Mouse (Mus musculus) liver, postnatal 0 days (tissue): ENCODE measurements around the gene Gm3667. TPM values are rescaled to one million over a fixed set of nuclear protein-coding genes. Genes with fewer than 3 reads are reported as not detected.
A peak's percentile ranks its signal among the peaks of the same experiment; 100 is the strongest.
"Not testable (repeated sequence)": the region's sequence is repeated elsewhere in the genome, so short reads cannot be mapped to it uniquely, and the experiment has no call there.

Experiments used
- ATAC-seq: fragments of 200-750 bp; cut with Nextera tagmentation; 2 replicates; pipeline ENCODE4 v1.8.0; 2017; ENCODE audit warnings: mild to moderate bottlenecking, moderate library complexity
- DNase-seq: peaks from one replicate; pipeline ENCODE4 v3.0.0-alpha.2; 2016
- H3K27ac ChIP-seq: fragments of 300-500 bp; sonication (generic); 2 replicates; pipeline ENCODE4 v1.5.1; 2014; ENCODE audit warnings: antibody characterized with exemption, moderate library complexity, mild to moderate bottlenecking, low read depth
- H3K27me3 ChIP-seq: fragments of 300-500 bp; sonication (generic); 2 replicates; pipeline ENCODE4 v1.6.1; 2014; ENCODE audit warnings: low read length, control low read depth, mixed read lengths; ENCODE audit not compliant: insufficient read depth
- H3K36me3 ChIP-seq: fragments of 300-500 bp; sonication (generic); replicated peaks from 2 replicates; pipeline ENCODE4 v1.6.1; 2014; ENCODE audit warnings: mild to moderate bottlenecking, control low read depth, low read length, moderate library complexity, mixed read lengths; ENCODE audit not compliant: insufficient read depth
- H3K4me1 ChIP-seq: fragments of 300-500 bp; sonication (generic); 2 replicates; pipeline ENCODE4 v1.6.1; 2014; ENCODE audit warnings: antibody characterized with exemption, mild to moderate bottlenecking, control low read depth; ENCODE audit not compliant: insufficient read depth
- H3K4me2 ChIP-seq: fragments of 300-500 bp; sonication (generic); 2 replicates; pipeline ENCODE4 v1.6.1; 2014; ENCODE audit warnings: low read depth, mild to moderate bottlenecking, low read length, moderate library complexity, mixed read lengths
- H3K4me3 ChIP-seq: fragments of 300-500 bp; sonication (generic); 2 replicates; pipeline ENCODE4 v1.5.1; 2014; ENCODE audit warnings: low read depth, low read length
- H3K9ac ChIP-seq: fragments of 300-500 bp; sonication (generic); replicated peaks from 2 replicates; pipeline ENCODE4 v1.6.1; 2014; ENCODE audit warnings: mild to moderate bottlenecking, moderate library complexity
- H3K9me3 ChIP-seq: fragments of 300-500 bp; sonication (generic); 2 replicates; pipeline ENCODE4 v1.6.1; 2016; ENCODE audit warnings: mild to moderate bottlenecking, control low read depth, low read length, mixed read lengths
- WGBS: fragments of 180-500 bp; shearing (Covaris S2); extraction: QIAGEN DNeasy Blood & Tissue Kit; methylation state at CpG from one replicate; pipeline ENCODE4 v1.1.7; 2014; ENCODE audit not compliant: insufficient replicate concordance; 5-methylcytosine and 5-hydroxymethylcytosine counted together
- polyA plus RNA-seq: library from polyadenylated mRNA; unstranded; fragments of >200 nt; fragmentation: Nextera tagmentation; extraction: Ambion mirVana; gene quantifications from 2 replicates; pipeline ENCODE4 v1.2.1, GENCODE M21; 2015

Gm3667 gene
- polyA plus RNA-seq = not detected in 2 replicates

DNA sequence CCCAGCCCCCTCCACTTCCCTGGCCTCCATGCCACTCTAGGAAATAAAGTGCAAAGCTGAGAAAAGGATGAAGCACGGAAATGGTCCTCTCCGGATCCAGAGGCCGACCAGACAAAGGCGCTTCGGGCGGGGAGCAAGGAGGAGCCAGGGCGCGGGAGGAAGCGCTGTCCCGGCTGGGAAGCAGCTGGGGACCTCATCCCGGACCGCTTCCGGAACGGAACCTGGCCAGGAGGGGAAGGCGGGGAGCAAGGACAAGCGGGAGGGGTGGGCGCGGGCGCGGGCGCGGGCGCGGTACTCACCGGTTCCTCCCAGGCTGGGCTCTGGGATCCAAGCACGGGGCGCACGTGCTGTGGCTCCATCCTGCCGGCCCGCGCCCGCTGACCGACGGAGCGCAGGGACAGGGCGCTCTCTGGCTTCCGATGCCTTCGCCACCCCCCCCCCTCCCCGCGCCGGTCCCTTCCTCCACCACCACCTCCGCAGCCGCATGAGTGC is at the start of gene Gm3667:
Gene Gm3667 (minus strand): TSS at position 442 of the 492 bp plus-strand sequence.
- not testable (repeated sequence) for H3K9ac ChIP-seq, H3K9me3 ChIP-seq, H3K27ac ChIP-seq, H3K4me1 ChIP-seq, H3K4me3 ChIP-seq, H3K4me2 ChIP-seq, H3K36me3 ChIP-seq, H3K27me3 ChIP-seq, ATAC-seq
- DNase-seq = peak; percentile 7
- 0% methylated on average over 8 of the region's 43 CpGs for WGBS

DNA sequence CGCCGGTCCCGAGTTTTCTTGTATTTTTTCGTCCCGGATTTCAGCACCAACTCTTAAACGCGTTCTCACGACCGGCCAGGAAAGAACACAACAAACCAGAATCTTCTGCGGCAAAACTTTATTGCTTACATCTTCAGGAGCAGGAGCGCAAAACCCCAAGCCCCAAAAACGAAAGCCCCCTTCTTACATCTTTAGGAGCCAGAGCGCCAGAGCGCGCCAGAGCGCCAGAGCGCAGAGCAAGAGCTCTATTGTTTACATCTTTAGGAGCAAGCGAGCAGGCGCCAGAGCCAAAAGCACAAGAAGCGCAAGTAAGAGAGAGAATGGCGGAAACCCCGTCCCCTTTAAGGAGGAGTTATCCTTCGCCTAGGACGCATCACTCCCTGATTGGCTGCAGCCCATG is 10.1 kb upstream of the Gm3667 start:
- H3K4me2 ChIP-seq, ATAC-seq, H3K27me3 ChIP-seq, H3K9me3 ChIP-seq, H3K27ac ChIP-seq, DNase-seq, H3K9ac ChIP-seq, H3K4me1 ChIP-seq, H3K36me3 ChIP-seq, H3K4me3 ChIP-seq: not testable (repeated sequence)
- WGBS = 90% methylated on average over 16 of the region's 24 CpGs

DNA sequence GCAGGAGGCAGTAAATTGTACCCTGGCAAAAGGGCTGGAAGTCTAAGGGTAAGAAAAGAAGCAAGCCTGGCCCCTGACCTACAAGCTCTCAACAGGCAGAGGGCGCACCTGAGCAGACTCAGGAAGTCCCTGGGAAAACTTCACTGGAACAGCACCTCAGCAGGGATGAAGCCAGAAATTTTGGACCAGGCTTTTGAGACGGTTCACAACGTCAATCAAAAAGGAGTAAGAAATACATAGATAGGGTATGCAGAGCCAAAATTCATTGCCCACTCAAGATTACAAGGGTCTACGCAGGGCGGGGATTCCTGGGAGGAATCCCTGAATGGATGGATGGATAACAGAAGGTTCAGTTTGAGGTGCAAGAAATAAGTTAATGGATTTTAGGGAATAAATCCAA is 951 bp downstream of the Gm3667 start:
- not testable (repeated sequence) for H3K27ac ChIP-seq, H3K27me3 ChIP-seq, DNase-seq, ATAC-seq, H3K9me3 ChIP-seq, H3K4me1 ChIP-seq, H3K4me2 ChIP-seq, H3K36me3 ChIP-seq, H3K4me3 ChIP-seq, H3K9ac ChIP-seq
- 14% methylated on average over 4 of the region's 5 CpGs for WGBS

DNA sequence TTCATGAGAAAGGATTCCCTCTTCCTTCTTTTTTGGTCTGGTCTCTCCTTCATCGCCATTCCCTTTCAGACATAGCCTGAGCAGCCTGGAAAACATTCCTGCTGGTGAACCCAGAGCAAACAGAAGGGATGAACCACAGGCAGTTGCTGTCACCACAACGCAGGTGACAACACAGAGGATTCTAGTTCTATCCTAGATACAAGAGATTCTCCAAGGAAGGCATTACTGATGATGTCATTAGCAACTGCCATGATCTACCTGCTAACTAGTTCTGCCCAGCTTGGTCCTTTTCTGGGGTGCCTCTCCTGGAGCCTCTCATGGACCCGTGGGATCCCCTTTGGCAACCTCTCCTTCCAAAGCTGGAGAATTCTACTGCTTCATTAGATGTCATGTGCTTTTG is 49.6 kb downstream of the Gm3667 start, which contains the start of gene Gm3642:
Gene Gm3642 (minus strand): TSS at position 101 of the 400 bp plus-strand sequence.
- no CpG with 5 or more reads among the region's 3 CpGs for WGBS
- H3K4me2 ChIP-seq, ATAC-seq, DNase-seq, H3K4me3 ChIP-seq, H3K9me3 ChIP-seq, H3K36me3 ChIP-seq, H3K4me1 ChIP-seq, H3K27me3 ChIP-seq, H3K9ac ChIP-seq, H3K27ac ChIP-seq: not testable (repeated sequence)

DNA sequence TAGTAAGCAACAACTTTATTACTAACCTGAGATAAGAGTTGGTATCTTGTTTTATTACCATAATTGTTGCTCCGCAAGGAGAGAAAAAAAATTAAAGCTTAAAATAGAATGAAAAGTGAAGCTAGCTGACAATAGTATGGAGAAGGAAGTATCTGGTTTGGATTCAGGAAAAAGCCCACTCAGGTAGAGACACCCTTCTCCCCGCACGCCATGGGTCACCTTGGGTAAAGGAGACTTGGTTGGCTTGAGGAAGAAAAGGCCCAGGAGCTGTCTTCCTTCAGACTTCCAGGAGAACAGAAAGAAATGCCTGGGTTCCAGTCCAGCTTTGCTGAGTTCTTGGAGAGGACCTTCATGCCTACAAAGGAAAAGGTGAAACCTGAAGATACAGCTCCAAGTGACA is 66.5 kb downstream of the Gm3667 start:
- not testable (repeated sequence) for H3K36me3 ChIP-seq, DNase-seq, H3K4me1 ChIP-seq, H3K9ac ChIP-seq, H3K9me3 ChIP-seq, H3K27me3 ChIP-seq, ATAC-seq, H3K4me2 ChIP-seq, H3K4me3 ChIP-seq, H3K27ac ChIP-seq
- 84% methylated on average over 3 of the region's 3 CpGs for WGBS

Other genes starting within 250 kb of the Gm3667 start
- not detected in 2 replicates for gene Gm10251, start 205.8 kb downstream of the Gm3667 start, polyA plus RNA-seq
- not detected in 2 replicates for gene Gm8050, start 169.7 kb downstream of the Gm3667 start, polyA plus RNA-seq
- gene Gm3636, start 147.6 kb downstream of the Gm3667 start, polyA plus RNA-seq = 0.08 TPM in 1 of 2 replicates, not detected in the other
- gene Gm8362, start 115.6 kb downstream of the Gm3667 start, polyA plus RNA-seq = not detected in 2 replicates
- not detected in 2 replicates for gene Gm3642, start 49.7 kb downstream of the Gm3667 start, polyA plus RNA-seq
- gene Gm6356, start 83.9 kb upstream of the Gm3667 start, polyA plus RNA-seq = not detected in 2 replicates
- not detected in 2 replicates for gene Gm10406, start 137.5 kb upstream of the Gm3667 start, polyA plus RNA-seq
- gene Gm3685, start 155.0 kb upstream of the Gm3667 start, polyA plus RNA-seq = not detected in 2 replicates
- not detected in 2 replicates for gene Gm3696, start 210.7 kb upstream of the Gm3667 start, polyA plus RNA-seq
- not detected in 2 replicates for gene Gm6676, start 235.4 kb upstream of the Gm3667 start, polyA plus RNA-seq